Mouse (Mus musculus) olfactory bulb, adult 2 months (tissue): ENCODE measurements at regions not wholly inside any gene's neighbourhood (a gene's known extent, or its start where the extent isn't known, plus 50 kb on each side); places are given as distances from the start of the nearest gene placed in this dataset.

Source experiments
- H3K27ac ChIP-seq: fragments of 200-500 bp; 2 replicates; pipeline ENCODE4 v1.5.1; 2012; ENCODE audit warnings: low read depth, low read length; ENCODE audit not compliant: insufficient read depth
- H3K4me1 ChIP-seq: fragments of 200-500 bp; 2 replicates; pipeline ENCODE4 v1.6.1; 2012; ENCODE audit warnings: low read length; ENCODE audit not compliant: control insufficient read depth, insufficient read depth
- H3K4me3 ChIP-seq: fragments of 200-500 bp; 2 replicates; pipeline ENCODE4 v1.5.1; 2012; ENCODE audit warnings: mild to moderate bottlenecking, low read depth, low read length, moderate library complexity; ENCODE audit not compliant: insufficient read depth
- CTCF ChIP-seq: fragments of 200-500 bp; IDR thresholded peaks from 2 replicates; pipeline ENCODE4 v1.5.1; 2012; ENCODE audit warnings: low read depth, mild to moderate bottlenecking, low read length, moderate library complexity; ENCODE audit not compliant: insufficient read depth
- POLR2A ChIP-seq: fragments of 200-500 bp; IDR thresholded peaks from 2 replicates; pipeline ENCODE4 v1.6.1; 2012; ENCODE audit warnings: mild to moderate bottlenecking, low read depth, low read length, moderate library complexity; ENCODE audit not compliant: insufficient read depth
- WGBS: fragments of 180-500 bp; shearing (Covaris S2); methylation state at CpG from one replicate; pipeline ENCODE4 v1.1.7; 2018; 5-methylcytosine and 5-hydroxymethylcytosine counted together

DNA sequence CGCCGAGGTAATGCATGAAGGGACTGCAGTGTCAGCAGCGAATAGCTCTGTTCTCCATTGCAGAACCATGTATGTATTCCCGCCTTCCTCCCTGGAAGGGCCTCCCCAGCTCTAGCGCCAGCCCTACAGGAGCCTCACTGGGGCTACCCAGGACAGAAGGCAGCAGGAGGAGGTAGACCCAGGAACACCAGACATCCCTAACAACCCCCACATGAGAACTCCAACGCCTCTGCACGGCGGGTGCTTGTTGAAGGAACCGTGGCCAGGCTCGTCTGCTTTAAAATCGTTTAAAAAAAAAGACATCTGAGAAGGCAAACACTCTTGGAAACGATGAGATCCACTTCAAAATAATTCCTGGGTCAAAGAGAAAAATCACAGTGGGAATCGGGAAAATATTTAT, 194.3 kb downstream of the Mroh4 start:
- H3K4me3 ChIP-seq = no peak overlapping the region
- H3K27ac ChIP-seq = no peak overlapping the region
- TF ChIP-seq POLR2A (no peak), CTCF (0 out of 2 replicates have a peak, but pooled peaks have one; percentile 15)
- peaks cover 17% of the 10 kb centered on the region for H3K4me1 ChIP-seq
- WGBS = 48% methylated on average over 13 of the region's 13 CpGs

GRCm38 (mm10) chr15:74426989-74427388, 209.2 kb downstream of the Mroh4 start:
- H3K4me3 ChIP-seq = no peak overlapping the region
- no peak overlapping the region for H3K27ac ChIP-seq
- 72% methylated on average over 6 of the region's 6 CpGs for WGBS
- H3K4me1 ChIP-seq = peaks cover 43% of the 10 kb centered on the region
- TF ChIP-seq CTCF (no peak), POLR2A (no peak)

DNA sequence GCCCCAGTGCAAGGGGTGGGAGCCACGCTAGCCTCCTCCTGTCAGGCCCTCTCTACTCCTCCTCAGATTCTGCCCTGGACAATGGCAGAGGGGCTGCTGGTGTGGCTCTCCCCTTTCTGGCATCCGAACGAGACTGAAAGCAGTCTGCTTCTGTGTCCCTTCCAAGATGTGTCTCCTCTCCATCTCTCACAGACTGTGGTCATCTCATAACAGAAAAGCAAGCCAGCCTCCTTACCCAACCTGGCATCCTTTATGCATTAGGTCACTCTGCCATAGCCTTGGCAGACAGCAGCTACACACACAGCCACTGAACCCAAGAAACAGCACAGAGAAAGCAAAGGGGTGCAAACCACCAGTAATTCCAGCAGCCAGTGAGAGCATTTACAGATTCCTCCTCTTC, 213.2 kb downstream of the Mroh4 start:
- TF ChIP-seq POLR2A (no peak), CTCF (no peak)
- 77% methylated on average over 3 of the region's 3 CpGs for WGBS
- Histone ChIP-seq H3K27ac (no peak overlapping the region), H3K4me1 (peaks cover 48% of the 10 kb centered on the region), H3K4me3 (no peak overlapping the region)

GRCm38 (mm10) chr15:74420550-74420949, 215.6 kb downstream of the Mroh4 start:
- TF ChIP-seq CTCF = no peak
- TF ChIP-seq POLR2A = no peak
- H3K4me3 ChIP-seq = no peak overlapping the region
- H3K27ac ChIP-seq = peak overlapping the region; percentile 63
- peaks cover 38% of the 10 kb centered on the region for H3K4me1 ChIP-seq
- 52% methylated on average over 8 of the region's 8 CpGs for WGBS

- no peak for TF ChIP-seq POLR2A
- no peak for TF ChIP-seq CTCF
- WGBS = 87% methylated on average over 7 of the region's 7 CpGs
- H3K27ac ChIP-seq = no peak overlapping the region
- no peak overlapping the region for H3K4me3 ChIP-seq
- peaks cover 39% of the 10 kb centered on the region for H3K4me1 ChIP-seq
Measured at GRCm38 (mm10) chr15:74418635-74419034, 217.5 kb downstream of the Mroh4 start.

GRCm38 (mm10) chr15:74413217-74413616, 222.9 kb downstream of the Mroh4 start:
- Histone ChIP-seq H3K27ac (peak overlapping the region; percentile 74), H3K4me3 (no peak overlapping the region), H3K4me1 (peaks cover 31% of the 10 kb centered on the region)
- 22% methylated on average over 10 of the region's 10 CpGs for whole genome bisulfite sequencing
- no peak for TF ChIP-seq CTCF
- TF ChIP-seq POLR2A = no peak

GRCm38 (mm10) chr15:74412261-74412660, 223.9 kb downstream of the Mroh4 start:
- Histone ChIP-seq H3K27ac (peak overlapping the region; percentile 74), H3K4me1 (peaks cover 31% of the 10 kb centered on the region), H3K4me3 (no peak overlapping the region)
- 69% methylated on average over 3 of the region's 3 CpGs for WGBS
- TF ChIP-seq POLR2A (no peak), CTCF (no peak)

- WGBS = 88% methylated on average over 3 of the region's 3 CpGs
- Histone ChIP-seq H3K4me1 (peaks cover 31% of the 10 kb centered on the region), H3K27ac (no peak overlapping the region), H3K4me3 (no peak overlapping the region)
- TF ChIP-seq POLR2A (no peak), CTCF (no peak)
Measured at GRCm38 (mm10) chr15:74411097-74411496, 225.1 kb downstream of the Mroh4 start.

DNA sequence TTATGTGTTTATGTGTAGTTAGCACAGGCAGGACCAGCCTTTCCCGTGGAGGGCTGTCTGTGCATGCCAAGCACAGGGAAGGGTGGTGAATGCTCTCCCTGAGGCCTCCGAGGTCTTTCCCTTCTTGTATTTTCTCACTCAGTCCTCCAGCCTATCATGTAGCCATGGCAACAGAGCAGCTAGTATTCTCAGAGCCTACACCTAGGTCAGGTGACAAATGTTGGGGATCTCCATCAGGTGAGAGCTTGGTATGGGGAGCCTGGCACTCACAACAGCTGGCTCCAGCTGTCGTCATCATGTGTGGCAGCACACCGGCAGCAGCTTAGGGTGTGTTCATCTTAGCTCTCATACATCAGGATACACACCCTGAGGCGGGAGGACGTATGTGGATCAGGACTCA, 231.3 kb downstream of the Mroh4 start:
- peaks cover 20% of the 10 kb centered on the region for H3K4me1 ChIP-seq
- H3K4me3 ChIP-seq = no peak overlapping the region
- 47% methylated on average over 6 of the region's 6 CpGs for WGBS
- TF ChIP-seq POLR2A (no peak), CTCF (no peak)
- peak overlapping the region; percentile 4; the same call in 1 of the 2 replicates for H3K27ac ChIP-seq

DNA sequence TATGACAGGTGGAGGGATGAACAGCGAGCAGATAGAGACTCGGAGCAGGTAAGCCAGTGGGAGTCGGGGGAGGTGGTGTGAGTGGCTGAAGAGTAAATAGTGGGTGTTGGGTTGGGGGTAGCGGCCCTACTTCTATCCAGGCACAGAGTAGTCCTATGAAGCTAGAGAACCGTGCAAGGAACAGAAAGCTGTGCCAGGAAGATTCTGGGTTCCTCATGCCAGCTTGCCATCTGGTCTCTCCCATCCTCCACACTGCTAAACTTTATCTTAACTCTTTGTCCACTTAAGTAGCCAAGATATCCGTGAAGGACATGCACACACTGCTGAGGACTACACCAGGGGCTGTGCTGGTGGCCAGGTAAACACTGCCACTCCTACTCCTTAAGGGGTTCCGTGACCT, 234.9 kb downstream of the Mroh4 start:
- 93% methylated on average over 7 of the region's 7 CpGs for WGBS

More for the DNA sequence above, 234.9 kb downstream of the Mroh4 start:
- H3K4me1 ChIP-seq = peaks cover 20% of the 10 kb centered on the region
- TF ChIP-seq CTCF (no peak), POLR2A (no peak)
- no peak overlapping the region for H3K4me3 ChIP-seq
- H3K27ac ChIP-seq = no peak overlapping the region
